Mouse (Mus musculus) inflammation-experienced regulatory T-cells, adult 6 months (primary cell): Measurements from ENCODE around the gene Kif18b. TPM values are rescaled to one million over a fixed set of nuclear protein-coding genes. Genes with fewer than 3 reads are reported as not detected.

Experiments
- ATAC-seq: one replicate; pipeline ENCODE4 v1.8.0; 2017
- polyA plus RNA-seq, 3 experiments: library from polyadenylated mRNA; unstranded; fragments of 100-300 nt; shearing (Covaris generic); gene quantifications; one replicate each; pipeline ENCODE4 v1.2.1; 2017

The Kif18b gene
- 1 to 10 TPM in 1 of 3 experiments, under 1 TPM in 2; 0.56 to 8.2 (median 0.61) TPM for polyA plus RNA-seq

- ATAC-seq, result peak; percentile 96
Observed at GRCm38 (mm10) chr11:102924557-102925350, at the start of gene Kif18b. TSS of gene Kif18b (minus strand) at chr11:102925124.

DNA sequence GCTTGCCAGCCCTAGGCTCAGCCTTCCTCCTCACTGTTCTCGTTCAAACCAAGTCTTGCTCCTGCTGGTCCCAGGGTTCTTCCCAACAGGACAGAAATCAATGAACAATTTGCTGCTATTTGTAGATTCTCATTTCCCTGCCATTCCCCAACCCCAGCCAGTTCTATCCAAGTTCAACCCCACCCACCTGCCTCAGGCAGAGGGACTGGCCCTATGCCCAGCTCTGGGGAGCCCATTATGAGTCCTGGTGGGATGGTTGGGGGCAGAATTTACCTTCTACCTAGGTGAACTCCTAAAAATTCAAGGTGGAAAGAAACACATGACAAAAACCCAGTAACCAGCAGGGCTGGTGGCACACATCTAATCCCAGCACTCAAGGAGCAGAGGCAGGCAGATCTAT, 47.4 kb upstream of the Kif18b start:
- no peak for ATAC-seq

GRCm38 (mm10) chr11:102971604-102972003, 46.7 kb upstream of the Kif18b start:
- ATAC-seq, result no peak

- no peak for ATAC-seq
Observed at GRCm38 (mm10) chr11:102964547-102965091, 39.7 kb upstream of the Kif18b start.

GRCm38 (mm10) chr11:102963855-102964546, 39.1 kb upstream of the Kif18b start:
- ATAC-seq, result no peak

DNA sequence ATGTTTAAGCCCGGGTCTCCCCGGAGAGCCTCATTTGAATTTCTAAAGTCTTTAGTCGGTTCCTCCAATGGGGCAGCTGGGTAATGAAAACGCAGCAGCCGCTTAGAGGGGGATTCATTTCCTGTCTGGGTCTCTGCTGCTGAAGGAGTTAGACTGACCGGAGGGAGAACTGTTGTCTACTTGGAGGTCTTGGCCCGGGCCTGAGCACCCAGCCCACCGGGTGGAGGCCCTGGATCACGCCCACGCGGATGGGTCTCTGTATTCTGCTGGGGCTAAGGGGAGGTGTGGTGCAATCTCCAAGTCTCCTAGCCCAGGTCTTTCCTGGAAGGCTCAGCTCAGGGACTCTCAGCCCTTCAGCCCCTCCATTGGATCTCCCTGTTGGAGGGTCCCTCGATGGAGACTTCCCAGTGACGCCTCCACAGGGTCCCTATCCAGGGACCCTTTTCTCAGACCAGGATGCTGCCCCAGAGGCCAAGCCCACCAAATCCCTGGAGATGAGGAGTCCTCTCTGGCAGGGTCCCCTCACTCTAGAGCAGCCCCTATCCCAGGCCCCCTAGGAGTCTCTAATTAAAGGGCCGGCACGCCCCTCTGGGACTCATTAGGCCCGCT, 38.4 kb upstream of the Kif18b start:
- no peak for ATAC-seq

- no peak for ATAC-seq
Observed at GRCm38 (mm10) chr11:102962861-102963245, 37.9 kb upstream of the Kif18b start.

DNA sequence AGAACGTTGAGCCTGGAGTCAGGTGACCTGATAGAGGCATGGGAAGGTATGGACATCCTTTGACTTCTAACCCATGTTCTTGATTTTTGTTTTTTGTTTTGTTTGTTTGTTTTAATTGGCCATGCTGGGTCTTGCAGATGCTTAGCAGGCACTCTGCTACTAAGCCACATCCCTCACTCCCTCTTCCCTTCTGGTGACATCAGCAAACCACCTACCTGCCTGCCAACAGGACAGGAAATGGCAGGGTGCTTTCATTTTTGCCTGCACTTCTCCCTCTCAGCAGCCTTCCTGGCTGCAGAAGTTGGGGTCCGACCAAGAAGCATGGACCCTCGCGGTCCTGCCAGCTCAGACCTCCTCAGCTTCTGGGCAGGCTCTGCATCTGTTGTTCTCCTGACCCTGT, 36.2 kb upstream of the Kif18b start:
- ATAC-seq, result peak; percentile 58

DNA sequence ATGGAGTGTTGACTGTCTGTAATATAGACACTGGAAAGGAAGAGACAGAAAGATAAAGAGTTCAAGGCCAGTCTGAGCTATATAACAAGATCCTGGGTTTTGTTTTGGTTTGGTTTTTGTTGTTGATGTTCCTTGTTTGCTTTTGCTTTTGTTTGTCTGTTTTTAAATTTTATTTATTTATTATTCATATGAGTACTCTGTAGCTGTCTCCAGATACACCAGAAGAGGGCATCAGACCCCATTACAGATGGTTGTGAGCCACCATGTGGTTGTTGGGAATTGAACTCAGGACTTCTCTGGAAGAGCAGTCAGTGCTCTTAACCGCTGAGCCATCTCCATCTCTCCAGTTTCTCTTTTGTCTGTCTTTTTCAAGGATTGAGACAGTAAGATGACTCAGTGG, 33.9 kb upstream of the Kif18b start:
- ATAC-seq, result no peak

DNA sequence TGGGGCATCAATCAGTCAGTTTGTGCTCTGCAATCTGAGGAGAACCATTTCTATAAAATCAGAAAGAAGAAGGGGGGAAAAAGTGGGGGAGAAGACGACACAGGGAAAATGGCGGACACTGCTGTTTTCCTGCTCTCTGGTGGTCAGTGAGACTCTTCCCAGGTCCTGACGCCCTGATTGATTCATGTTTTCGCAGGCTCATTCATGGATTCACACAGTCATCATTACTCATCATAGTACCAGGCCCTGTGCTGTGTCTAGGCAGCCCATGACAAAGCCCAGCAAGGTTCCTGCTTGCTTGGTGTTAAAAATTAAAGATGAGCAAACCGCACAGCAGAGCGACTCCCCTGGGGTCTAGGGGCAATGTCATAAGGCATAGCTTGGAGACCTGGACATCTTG, 33.5 kb upstream of the Kif18b start:
- ATAC-seq, result no peak

GRCm38 (mm10) chr11:102957692-102958091, 32.8 kb upstream of the Kif18b start:
- ATAC-seq, result no peak

- ATAC-seq, result no peak
Observed at GRCm38 (mm10) chr11:102956962-102957614, 32.2 kb upstream of the Kif18b start.

DNA sequence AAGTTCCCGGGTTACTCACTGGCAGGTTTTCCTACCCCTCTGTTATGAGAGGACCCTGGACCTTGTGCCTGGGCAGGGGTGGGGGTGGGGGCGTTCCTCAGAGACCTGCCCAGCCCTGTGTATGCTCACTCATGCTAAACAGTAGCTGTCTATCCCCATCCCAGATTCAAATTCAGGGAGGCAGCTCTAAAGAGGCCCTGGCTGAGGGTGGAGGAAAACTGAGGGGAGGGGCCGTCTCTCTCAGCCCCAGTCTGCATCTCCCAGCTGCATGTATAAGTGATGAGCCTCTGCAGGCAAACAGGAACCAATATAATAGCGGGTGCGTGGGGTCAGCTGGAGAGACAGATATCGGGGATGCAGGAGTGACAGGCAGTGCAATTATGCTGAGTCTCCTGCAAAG, 28.0 kb upstream of the Kif18b start:
- ATAC-seq, result no peak

DNA sequence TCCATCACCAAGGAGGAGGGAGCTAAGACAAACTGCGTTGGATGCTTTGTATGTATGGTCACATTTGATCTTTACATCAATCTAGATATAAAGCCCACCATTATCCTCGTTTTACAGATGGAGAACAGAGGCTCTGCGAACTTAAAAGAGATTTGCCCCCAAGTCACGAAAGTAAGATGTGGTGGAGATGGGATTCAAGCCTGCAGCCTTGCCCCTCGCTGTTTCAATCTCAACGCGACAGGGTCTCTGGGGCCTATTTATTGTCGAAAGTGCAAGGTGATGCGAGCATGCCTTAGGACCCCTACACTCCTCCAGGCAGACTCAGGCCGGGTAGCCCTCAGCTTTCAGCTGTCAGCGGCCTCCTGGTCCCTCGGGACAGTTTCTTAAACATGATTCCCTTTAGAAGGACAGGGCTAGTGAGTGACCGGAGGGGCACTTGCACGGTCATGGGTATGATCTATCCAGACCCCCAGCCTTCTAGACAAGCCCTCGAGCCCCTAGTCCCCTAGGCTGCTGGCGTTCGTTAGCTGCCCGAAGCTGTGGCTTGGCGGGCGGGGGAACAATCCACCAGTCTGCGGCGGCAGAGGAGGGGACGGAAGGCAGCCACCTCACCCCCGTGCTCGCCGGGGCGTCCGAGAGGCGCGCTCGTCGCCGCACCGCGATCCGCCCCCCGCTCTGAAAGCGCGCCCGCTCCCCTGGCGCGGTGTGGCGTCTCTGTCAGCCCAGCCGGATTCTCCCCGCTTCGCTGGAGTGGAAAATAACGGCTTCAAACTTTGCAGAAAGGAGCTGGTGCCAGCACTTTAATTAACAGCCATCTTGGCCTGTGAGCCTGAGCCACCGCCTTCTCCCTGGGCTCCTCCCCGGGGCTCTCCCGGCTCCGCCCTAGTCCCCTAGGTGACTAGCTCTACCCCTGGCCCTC, 23.4 kb upstream of the Kif18b start:
- peak; percentile 41 for ATAC-seq

DNA sequence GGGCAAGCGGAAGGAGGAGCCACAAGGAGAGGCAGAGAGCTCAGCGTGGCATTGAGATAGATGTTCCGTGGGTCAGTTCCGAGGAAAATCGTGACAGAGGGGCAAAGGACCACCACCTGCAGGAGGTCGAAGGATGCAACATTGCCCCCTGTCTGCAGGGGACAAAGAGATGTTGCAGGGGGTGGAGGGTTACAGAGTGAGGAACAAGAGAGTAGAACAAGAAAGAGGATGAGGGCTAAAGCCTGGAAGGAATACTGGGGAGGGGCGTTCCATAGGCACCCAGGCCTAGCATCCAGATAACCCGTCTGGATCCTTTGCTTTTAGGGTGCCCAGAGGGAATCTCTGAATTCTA, 22.0 kb upstream of the Kif18b start:
- no peak for ATAC-seq

DNA sequence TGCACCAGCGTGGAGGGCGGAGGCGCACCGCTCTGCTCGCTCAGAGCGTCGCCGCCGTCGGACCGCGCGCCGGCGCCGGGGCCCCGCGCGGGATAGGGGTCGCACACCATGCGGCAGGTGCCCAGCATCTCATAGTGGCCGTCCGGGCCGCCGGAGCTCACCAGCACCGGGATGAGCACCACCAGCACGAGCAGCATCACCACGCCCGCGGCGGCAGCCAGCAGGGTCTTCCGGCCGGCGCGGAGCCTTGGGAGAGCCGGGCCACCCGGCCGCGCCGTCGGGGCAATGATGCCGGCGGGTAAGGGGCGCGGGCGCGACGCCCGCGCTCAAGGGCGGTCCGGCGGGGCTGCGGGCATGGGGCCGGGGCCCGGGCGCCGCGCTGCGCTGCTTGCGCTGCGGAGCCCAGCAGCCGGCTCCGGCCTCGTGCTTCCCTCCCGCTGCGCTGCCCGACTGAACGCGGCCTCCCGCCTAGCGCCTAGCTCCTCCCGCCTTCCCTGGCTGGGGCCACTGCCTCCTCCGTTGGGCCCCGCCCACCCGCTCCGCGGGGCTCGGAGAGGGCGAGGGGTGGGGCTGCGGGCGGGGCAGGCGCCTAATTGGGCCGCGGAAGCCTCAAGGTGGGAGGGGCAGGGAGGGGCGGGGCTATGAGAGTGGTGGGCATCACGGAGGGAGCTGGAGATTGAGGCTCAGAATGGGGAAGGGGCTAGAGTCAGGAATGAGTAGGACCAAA, 21.5 kb upstream of the Kif18b start, which contains the start of gene C1ql1:
TSS of gene C1ql1 (minus strand) at position 424 of the 727 bp plus-strand sequence.
- ATAC-seq, result peak; percentile 64

GRCm38 (mm10) chr11:102945306-102946264, 20.7 kb upstream of the Kif18b start:
- ATAC-seq, result no peak

DNA sequence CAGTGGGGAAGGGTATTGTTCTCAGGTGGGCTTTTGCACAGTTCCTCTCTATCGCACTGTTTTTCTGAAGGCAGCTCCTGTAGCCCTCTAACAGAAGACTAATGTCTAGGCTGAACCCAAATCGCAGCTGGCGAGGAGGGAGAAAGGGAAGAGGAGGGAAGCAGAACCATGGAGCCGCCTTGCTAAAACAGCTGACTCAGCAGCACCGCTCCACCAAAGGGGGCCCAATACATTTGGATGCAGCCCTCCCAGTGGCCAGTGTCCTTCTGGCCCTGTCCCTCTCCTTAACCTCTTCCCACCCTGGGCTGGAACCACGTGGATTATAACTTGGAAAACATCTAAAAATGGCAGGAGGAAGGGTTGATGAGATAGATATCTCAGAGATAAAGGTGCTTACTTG, 16.3 kb upstream of the Kif18b start:
- ATAC-seq, result no peak

GRCm38 (mm10) chr11:102939024-102939675, 14.2 kb upstream of the Kif18b start:
- no peak for ATAC-seq
